Mouse (Mus musculus) C2C12 (cell line): ENCODE results near the gene Ptprh. TPM values are rescaled to one million over a fixed set of nuclear protein-coding genes. Genes with fewer than 3 reads are reported as not detected.

Source experiments
- H3K27me3 ChIP-seq: one replicate; pipeline ENCODE4 v1.6.1; 2011; ENCODE audit not compliant: control insufficient read depth, insufficient read depth, insufficient read length
- H3K36me3 ChIP-seq: one replicate; pipeline ENCODE4 v1.6.1; 2011; ENCODE audit not compliant: control insufficient read depth, insufficient read depth
- H3K4me3 ChIP-seq: one replicate; pipeline ENCODE4 v1.5.1; 2011; ENCODE audit warnings: mild to moderate bottlenecking, control low read depth; ENCODE audit not compliant: poor library complexity, insufficient read depth, severe bottlenecking
- H3K79me2 ChIP-seq: one replicate; pipeline ENCODE4 v1.6.1; 2011; ENCODE audit not compliant: control insufficient read depth, insufficient read depth
- H3K79me3 ChIP-seq: one replicate; pipeline ENCODE4 v1.6.1; 2011; ENCODE audit warnings: low read depth, control low read depth
- H3ac ChIP-seq: one replicate; pipeline ENCODE3; 2011; ENCODE audit warnings: low read depth; ENCODE audit not compliant: control insufficient read depth, insufficient read length
- CEBPB ChIP-seq: IDR thresholded peaks from one replicate; pipeline ENCODE4 v1.6.1; 2011; ENCODE audit warnings: low read depth, mild to moderate bottlenecking, control low read depth, moderate library complexity
- CTCF ChIP-seq: IDR thresholded peaks from one replicate; pipeline ENCODE4 v1.5.1; 2011; ENCODE audit not compliant: control insufficient read depth, insufficient read depth, insufficient read length
- FOSL1 ChIP-seq: IDR thresholded peaks from one replicate; pipeline ENCODE4 v1.8.0; 2011; ENCODE audit warnings: mild to moderate bottlenecking, low read length; ENCODE audit not compliant: poor library complexity, insufficient read depth, severe bottlenecking
- MAX ChIP-seq: IDR thresholded peaks from one replicate; pipeline ENCODE4 v1.6.1; 2011; ENCODE audit warnings: mild to moderate bottlenecking, control low read depth
- MYOD1 ChIP-seq: IDR thresholded peaks from one replicate; pipeline ENCODE4 v1.6.1; 2011; ENCODE audit warnings: low read depth; ENCODE audit not compliant: control insufficient read depth, insufficient read length
- MYOG ChIP-seq: IDR thresholded peaks from one replicate; pipeline ENCODE4 v1.6.1; 2011; ENCODE audit not compliant: control insufficient read depth, insufficient read length; ENCODE audit errors: extremely low read depth
- USF1 ChIP-seq: IDR thresholded peaks from one replicate; pipeline ENCODE4 v1.6.1; 2011; ENCODE audit warnings: low read depth, mild to moderate bottlenecking, control low read depth, moderate library complexity
- polyA plus RNA-seq: library from polyadenylated mRNA; unstranded; fragments of >200 nt; fragmentation: generic; extraction: Trizol; gene quantifications from one replicate; pipeline ENCODE4 v1.2.1, GENCODE M21; 2012; ENCODE audit warnings: missing spikeins

The Ptprh gene
- polyA plus RNA-seq, 1 experiment, result not detected

DNA sequence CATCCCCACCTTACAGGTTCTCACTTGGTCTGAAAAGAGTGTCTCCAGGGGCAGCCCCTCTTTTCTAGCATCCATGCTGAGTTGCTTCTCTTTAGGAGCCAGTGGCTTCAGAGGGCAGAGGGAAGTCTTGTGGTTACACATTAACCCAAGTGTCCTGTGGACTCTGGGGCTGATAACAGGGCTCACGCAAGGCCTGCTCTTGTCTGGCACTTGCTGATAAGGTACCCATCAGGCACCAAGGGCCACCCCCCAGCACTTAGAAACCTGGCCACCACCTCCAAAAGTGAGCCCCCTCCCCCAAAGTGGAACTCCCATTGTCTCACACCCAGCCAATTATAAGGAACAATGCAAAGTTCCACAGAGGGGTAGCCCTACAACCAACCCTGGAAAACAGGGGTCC, 26.4 kb upstream of the Ptprh start:
- Histone ChIP-seq H3K79me3 (no peaks in the 10 kb centered on the region), H3K79me2 (no peaks in the 10 kb centered on the region), H3K4me3 (no peak overlapping the region), H3K36me3 (peaks cover 22% of the 10 kb centered on the region), H3ac (no peak overlapping the region), H3K27me3 (no peaks in the 10 kb centered on the region)
- TF ChIP-seq CEBPB, result no peak
- TF ChIP-seq FOSL1, result no peak
- TF ChIP-seq MYOG, result no peak
- TF ChIP-seq CTCF, result no peak
- TF ChIP-seq USF1, result no peak
- TF ChIP-seq MYOD1, result no peak
- TF ChIP-seq MAX, result no peak

DNA sequence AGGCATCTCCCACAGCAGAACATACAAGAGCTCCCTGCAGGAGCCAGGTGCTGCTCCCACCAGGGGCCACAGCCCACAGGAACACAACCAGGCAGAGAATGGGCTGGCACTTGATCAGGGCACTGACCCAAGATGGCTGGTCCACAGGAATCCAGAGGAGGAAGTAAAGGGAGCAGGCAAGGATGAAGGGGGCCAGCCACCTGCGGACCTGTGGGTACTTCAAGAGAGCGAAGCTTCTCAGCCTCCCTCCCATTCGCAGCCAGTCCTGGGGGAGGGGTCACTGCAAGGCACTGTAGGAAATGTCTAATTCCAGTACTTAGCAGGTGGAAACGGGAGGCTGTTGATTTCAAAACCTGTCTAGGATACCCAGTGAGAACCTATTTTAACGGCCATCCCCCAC, 25.7 kb upstream of the Ptprh start:
- Histone ChIP-seq H3ac (no peak overlapping the region), H3K36me3 (peaks cover 18% of the 10 kb centered on the region), H3K79me2 (no peaks in the 10 kb centered on the region), H3K79me3 (no peaks in the 10 kb centered on the region), H3K4me3 (no peak overlapping the region), H3K27me3 (no peaks in the 10 kb centered on the region)
- TF ChIP-seq FOSL1 (no peak), MYOG (no peak)

DNA sequence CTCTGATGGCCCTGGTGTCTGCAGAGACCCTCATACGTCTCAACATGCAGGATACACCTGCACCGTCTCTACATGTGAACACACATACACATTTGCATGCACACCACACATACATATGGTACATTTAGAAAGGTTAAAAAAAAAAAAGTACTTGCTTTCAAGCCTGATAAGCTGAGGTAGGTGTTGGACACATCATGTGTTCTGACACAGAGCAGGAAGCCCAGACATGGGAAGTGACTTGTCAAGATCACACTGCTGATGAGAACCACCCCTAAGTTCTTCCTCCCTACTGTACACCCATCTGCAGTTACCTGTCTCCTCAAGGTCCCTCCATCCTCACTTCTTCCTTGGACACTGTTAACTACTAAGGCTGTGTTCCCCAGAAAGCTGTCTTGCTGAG, 22.1 kb upstream of the Ptprh start:
- no peak for TF ChIP-seq MYOD1
- TF ChIP-seq USF1, result no peak
- TF ChIP-seq MYOG, result no peak
- TF ChIP-seq CTCF, result no peak
- no peak for TF ChIP-seq CEBPB
- no peak for TF ChIP-seq FOSL1
- no peak for TF ChIP-seq MAX
- H3ac ChIP-seq, result no peak overlapping the region

DNA sequence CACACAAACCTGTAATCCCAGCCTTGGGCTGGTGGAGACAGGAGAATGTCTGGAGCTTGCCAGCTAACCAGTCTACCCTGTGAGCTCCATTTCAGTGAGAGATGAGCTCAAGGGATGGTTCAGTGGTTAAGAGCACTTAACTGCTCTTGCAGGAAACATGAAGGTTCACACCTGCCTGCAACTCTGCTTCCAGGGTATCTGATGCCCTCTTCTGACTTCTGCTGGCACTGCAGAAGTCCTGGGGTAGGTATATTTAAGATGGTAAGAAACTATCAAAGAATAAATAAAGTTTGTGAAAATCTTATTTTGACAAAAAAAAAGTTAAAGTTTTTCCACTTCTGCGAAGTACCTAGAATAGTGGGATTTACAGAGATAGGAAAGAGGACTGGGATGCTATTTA, 20.5 kb upstream of the Ptprh start:
- no peak overlapping the region for H3K4me3 ChIP-seq
- H3K36me3 ChIP-seq, result no peaks in the 10 kb centered on the region
- H3K27me3 ChIP-seq, result no peaks in the 10 kb centered on the region
- H3K79me2 ChIP-seq, result no peaks in the 10 kb centered on the region
- H3ac ChIP-seq, result no peak overlapping the region
- TF ChIP-seq CEBPB (no peak), MAX (no peak), MYOG (no peak), MYOD1 (no peak), USF1 (no peak), FOSL1 (no peak), CTCF (no peak)
- H3K79me3 ChIP-seq, result no peaks in the 10 kb centered on the region

More for the DNA sequence above, 22.1 kb upstream of the Ptprh start:
- H3K4me3 ChIP-seq, result no peak overlapping the region
- H3K79me2 ChIP-seq, result no peaks in the 10 kb centered on the region
- H3K27me3 ChIP-seq, result no peaks in the 10 kb centered on the region
- H3K79me3 ChIP-seq, result no peaks in the 10 kb centered on the region
- no peaks in the 10 kb centered on the region for H3K36me3 ChIP-seq

DNA sequence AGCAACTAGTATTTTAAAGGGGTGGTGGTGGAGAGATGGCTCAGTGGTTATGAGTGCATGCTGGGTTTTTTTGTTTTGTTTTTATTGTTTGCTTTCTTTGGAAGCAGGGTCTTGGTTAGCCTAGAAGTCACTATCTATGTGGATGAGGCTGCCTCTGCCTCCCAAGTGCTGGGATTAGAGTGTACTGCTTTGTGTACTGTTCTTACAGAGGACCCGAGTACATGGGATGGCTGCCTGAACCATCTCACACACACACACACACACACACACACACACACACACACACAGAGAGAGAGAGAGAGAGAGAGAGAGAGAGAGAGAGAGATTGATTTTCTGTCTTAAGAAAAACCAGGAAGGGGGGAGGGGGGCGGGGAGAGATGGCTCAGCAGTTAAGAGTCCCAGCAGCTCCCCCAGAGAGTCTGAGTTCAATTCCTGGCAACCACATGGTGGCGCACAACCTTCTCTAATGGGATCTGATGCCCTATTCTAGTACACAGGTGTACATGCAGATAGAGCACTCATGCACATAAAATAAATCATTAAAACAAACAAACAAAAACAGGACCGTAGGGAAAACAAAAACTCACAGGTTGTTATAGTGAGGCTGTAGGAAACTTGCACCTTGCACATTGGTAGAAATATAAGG, 19.8 kb upstream of the Ptprh start:
- Histone ChIP-seq H3K79me2 (no peaks in the 10 kb centered on the region), H3K4me3 (no peak overlapping the region), H3K27me3 (no peaks in the 10 kb centered on the region), H3ac (no peak overlapping the region), H3K36me3 (no peaks in the 10 kb centered on the region), H3K79me3 (no peaks in the 10 kb centered on the region)
- no peak for TF ChIP-seq MYOG
- TF ChIP-seq CTCF, result peak; percentile 20

DNA sequence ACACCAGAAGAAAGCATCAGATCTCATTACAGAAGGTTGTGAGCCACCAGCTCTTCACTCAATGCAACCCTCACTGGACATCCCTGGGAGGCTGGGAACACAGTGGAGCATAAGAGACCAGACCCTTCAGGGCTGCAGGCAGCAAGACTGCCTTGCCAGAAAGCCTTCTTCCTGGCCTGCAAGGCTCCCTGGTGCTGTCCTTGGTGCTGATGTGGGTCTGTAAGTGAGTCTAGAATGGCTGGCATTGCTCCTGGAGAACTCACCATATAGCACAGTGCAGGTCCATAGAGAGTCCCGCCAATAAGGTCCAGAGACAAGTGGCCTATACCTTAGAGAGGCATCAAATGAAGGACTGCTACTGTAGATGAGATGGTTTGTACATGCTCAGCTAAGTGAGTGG, 16.1 kb upstream of the Ptprh start:
- H3K27me3 ChIP-seq, result peaks cover 7% of the 10 kb centered on the region
- H3ac ChIP-seq, result no peak overlapping the region
- TF ChIP-seq USF1 (no peak), CEBPB (no peak), FOSL1 (no peak), MYOD1 (no peak), MYOG (no peak), CTCF (no peak), MAX (no peak)
- H3K36me3 ChIP-seq, result no peaks in the 10 kb centered on the region
- no peak overlapping the region for H3K4me3 ChIP-seq
- no peaks in the 10 kb centered on the region for H3K79me3 ChIP-seq
- no peaks in the 10 kb centered on the region for H3K79me2 ChIP-seq
